16 mouse cellular contexts compared by ENCODE assay signal in the genomic region with DNA sequence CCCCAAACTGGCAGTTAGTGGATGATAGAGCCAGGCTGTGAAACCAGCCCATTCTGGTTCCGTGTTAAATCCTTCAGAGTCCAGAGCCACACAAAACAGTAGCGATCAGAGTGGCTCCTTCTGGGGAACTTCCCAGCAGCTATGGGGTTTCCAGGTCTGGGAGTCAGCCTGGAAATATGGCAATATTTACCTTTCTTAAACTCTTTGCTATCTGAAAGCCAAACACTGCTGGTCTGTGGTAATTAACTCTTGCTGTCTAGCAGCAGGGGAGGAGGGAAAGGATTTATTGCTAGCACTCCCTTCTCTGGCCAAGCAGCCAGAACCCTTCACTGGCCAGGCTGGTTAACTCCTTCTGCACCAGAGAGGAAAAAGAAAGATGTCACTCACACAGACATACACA.
DNase-seq lines count a peak whose midpoint lies in the region; ATAC-seq and TF ChIP-seq lines count a peak whose summit lies in the region.
"Had no signal": no experiment of that assay in that cellular context is flagged by ENCODE, and none has a peak within 500 bp of the region (broad histone marks: within the 10 kb centered on the region; RNA-seq: fewer than 3 reads in every experiment).

No protein-coding gene starts in this region.

- peak overlapping the region; percentile 6; the same call in 1 of the 2 replicates for H3K27ac ChIP-seq in lung, embryonic 14.5 days (ENCODE audit: low read depth)
- H3K27ac ChIP-seq in limb, embryonic 12.5 days, result peak overlapping the region; percentile 75
- H3K27ac ChIP-seq in stomach, postnatal 0 days (replicated peaks), result no peak overlapping the region; the same call in 1 of the 2 replicates
- H3K27ac ChIP-seq: embryonic facial prominence, embryonic 12.5 days; hindbrain, embryonic 13.5 days; midbrain, embryonic 15.5 days; neural tube, embryonic 13.5 days had no signal

- DNase-seq in cerebellum, postnatal 10 days, result peak; percentile 65 to 78
- DNase-seq in cerebellum, adult 9-11 months, result no peak
- peak; percentile 33 for DNase-seq in lung, embryonic 14.5 days
- no peak for DNase-seq in lung, adult 2 months
- DNase-seq in stomach, postnatal 0 days (ENCODE audit: low spot score), result peak; percentile 42
- DNase-seq in adrenal gland, postnatal 4 days (ENCODE audit: low spot score in 2 of 2), result no peak
- DNase-seq in adipocyte (ENCODE audit: low spot score), result no peak
- DNase-seq: cerebellum, adult 8-10 months; kidney, postnatal 14 days; thymus, adult 2 months had no signal

- no peaks in the 10 kb centered on the region for H3K4me1 ChIP-seq in lung, embryonic 14.5 days (ENCODE audit: insufficient read depth)
- no peaks in the 10 kb centered on the region for H3K4me1 ChIP-seq in lung, adult 2 months (ENCODE audit: control insufficient read depth, insufficient read depth, low read length)
- peaks cover 13% of the 10 kb centered on the region for H3K4me1 ChIP-seq in limb, embryonic 12.5 days (replicated peaks)
- no peaks in the 10 kb centered on the region for H3K4me1 ChIP-seq in stomach, postnatal 0 days (replicated peaks; ENCODE audit: control insufficient read depth, insufficient read depth)
- H3K4me1 ChIP-seq: embryonic facial prominence, embryonic 12.5 days; hindbrain, embryonic 13.5 days; midbrain, embryonic 15.5 days had no signal

- no peaks in the 10 kb centered on the region for H3K9me3 ChIP-seq in lung, embryonic 14.5 days (ENCODE audit: low read depth, low read length)
- no peaks in the 10 kb centered on the region for H3K9me3 ChIP-seq in limb, embryonic 12.5 days
- no peaks in the 10 kb centered on the region for H3K9me3 ChIP-seq in stomach, postnatal 0 days (ENCODE audit: control insufficient read depth, low read length)
- H3K9me3 ChIP-seq: embryonic facial prominence, embryonic 12.5 days; hindbrain, embryonic 13.5 days; midbrain, embryonic 15.5 days; neural tube, embryonic 13.5 days had no signal

- H3K36me3 ChIP-seq in lung, embryonic 14.5 days (ENCODE audit: insufficient read depth), result peaks cover 3% of the 10 kb centered on the region; the same call in 1 of the 2 replicates
- H3K36me3 ChIP-seq in limb, embryonic 12.5 days, result peaks cover 6% of the 10 kb centered on the region; the same call in 1 of the 2 replicates
- no peaks in the 10 kb centered on the region for H3K36me3 ChIP-seq in stomach, postnatal 0 days (ENCODE audit: control insufficient read depth, insufficient read depth, low read length)
- H3K36me3 ChIP-seq: hindbrain, embryonic 13.5 days; midbrain, embryonic 15.5 days; neural tube, embryonic 13.5 days had no signal

- TF ChIP-seq EP300 in stomach, postnatal 0 days (optimal IDR thresholded peaks at IDR 0.05), result no peak

- H3K9ac ChIP-seq in lung, embryonic 14.5 days, result no peak overlapping the region
- H3K9ac ChIP-seq in limb, embryonic 12.5 days (replicated peaks), result no peak overlapping the region
- no peak overlapping the region for H3K9ac ChIP-seq in stomach, postnatal 0 days (ENCODE audit: low read length)
- H3K9ac ChIP-seq: embryonic facial prominence, embryonic 12.5 days; hindbrain, embryonic 13.5 days; midbrain, embryonic 15.5 days; neural tube, embryonic 13.5 days had no signal

- peak; percentile 79; the same call in 1 of the 2 replicates for ATAC-seq in lung, embryonic 14.5 days (ENCODE audit: insufficient read depth)
- ATAC-seq in limb, embryonic 12.5 days (ENCODE audit: insufficient number of reproducible peaks, insufficient read depth, low FRiP score, low TSS enrichment, low read depth), result 0 out of 2 replicates have a peak, but pooled peaks have one; percentile 37
- ATAC-seq in stomach, postnatal 0 days (ENCODE audit: low FRiP score, low TSS enrichment), result peak; percentile 89
- ATAC-seq: midbrain, embryonic 15.5 days; Patski had no signal

- no peaks in the 10 kb centered on the region for H3K27me3 ChIP-seq in lung, embryonic 14.5 days (ENCODE audit: insufficient read depth, low read length)
- H3K27me3 ChIP-seq in limb, embryonic 12.5 days, result no peaks in the 10 kb centered on the region
- no peaks in the 10 kb centered on the region for H3K27me3 ChIP-seq in stomach, postnatal 0 days (ENCODE audit: control insufficient read depth, insufficient read depth, low read length)
- H3K27me3 ChIP-seq: embryonic facial prominence, embryonic 12.5 days; hindbrain, embryonic 13.5 days; midbrain, embryonic 15.5 days; neural tube, embryonic 13.5 days; Patski had no signal

- no peak for TF ChIP-seq POLR2A in lung, adult 2 months (IDR thresholded peaks at IDR 0.05; ENCODE audit: borderline replicate concordance, extremely low read depth, low read depth, low read length)

- TF ChIP-seq CTCF in lung, embryonic 14.5 days (IDR thresholded peaks at IDR 0.05; ENCODE audit: low read depth), result no peak
- no peak for TF ChIP-seq CTCF in lung, adult 2 months (IDR thresholded peaks at IDR 0.05; ENCODE audit: insufficient read depth, low read length)
- no peak for TF ChIP-seq CTCF in stomach, postnatal 0 days (IDR thresholded peaks at IDR 0.05; ENCODE audit: low read depth)

- no peak overlapping the region for H3K4me3 ChIP-seq in lung, embryonic 14.5 days (ENCODE audit: low read depth, low read length)
- H3K4me3 ChIP-seq in lung, adult 2 months (replicated peaks; ENCODE audit: extremely low read depth, low read depth, low read length), result no peak overlapping the region
- no peak overlapping the region for H3K4me3 ChIP-seq in limb, embryonic 12.5 days (replicated peaks)
- H3K4me3 ChIP-seq in stomach, postnatal 0 days (ENCODE audit: low read depth, low read length), result no peak overlapping the region
- H3K4me3 ChIP-seq: embryonic facial prominence, embryonic 12.5 days; hindbrain, embryonic 13.5 days; midbrain, embryonic 15.5 days; neural tube, embryonic 13.5 days had no signal

- 10% methylated on average over 2 of the region's 2 CpGs for WGBS in lung, embryonic 14.5 days
- WGBS in lung, adult 2 months, result 54% methylated on average over 2 of the region's 2 CpGs
- WGBS in limb, embryonic 12.5 days, result 8% methylated on average over 2 of the region's 2 CpGs
- WGBS in stomach, postnatal 0 days, result 17% methylated on average over 2 of the region's 2 CpGs

- H3K4me2 ChIP-seq in lung, embryonic 14.5 days, result no peak overlapping the region
- H3K4me2 ChIP-seq in limb, embryonic 12.5 days, result 0 out of 2 replicates have a peak overlapping the region, but pooled peaks have one; percentile 8
- no peak overlapping the region for H3K4me2 ChIP-seq in stomach, postnatal 0 days (replicated peaks; ENCODE audit: low read depth)
- H3K4me2 ChIP-seq: embryonic facial prominence, embryonic 12.5 days; hindbrain, embryonic 13.5 days; midbrain, embryonic 15.5 days; neural tube, embryonic 13.5 days had no signal

Comparison
In these comparisons a context has a peak if more than half of its experiments do, and no peak if none do; other contexts are left out.
1. DNase-seq: peak in cerebellum, postnatal 10 days (2 of 2), lung, embryonic 14.5 days (single experiment) and stomach, postnatal 0 days (single experiment); none in cerebellum, adult 9-11 months (single experiment), lung, adult 2 months (single experiment), adrenal gland, postnatal 4 days (0 of 2) and adipocyte (single experiment).
2. ATAC-seq: peak in every context shown above with its lines; median percentile 89 in stomach, postnatal 0 days; 79 in lung, embryonic 14.5 days; 37 in limb, embryonic 12.5 days.